Mouse (Mus musculus) heart, postnatal 10 days (tissue): ENCODE measurements around the gene Psmd4. TPM values are rescaled to one million over a fixed set of nuclear protein-coding genes. Genes with fewer than 3 reads are reported as not detected.
"Not testable (repeated sequence)": the region's sequence is repeated elsewhere in the genome, so short reads cannot be mapped to it uniquely, and the experiment has no call there.

Experiments
- DNase-seq, 2 experiments: peaks; one replicate each; pipeline ENCODE4 v3.0.0; 2021
- intact Hi-C: fragments of 180-260 bp; cut with DNase I; formaldehyde crosslinking; loops from one replicate; pipeline ENCODE4 v1.15.1; 2025
- total RNA-seq, 2 experiments: library from RNA; stranded (reverse); gene quantifications; 2 replicates each; pipeline ENCODE4 v1.2.3; 2021

Psmd4 gene
- 100 to 1,000 TPM; 140 to 142 TPM for total RNA-seq

DNA sequence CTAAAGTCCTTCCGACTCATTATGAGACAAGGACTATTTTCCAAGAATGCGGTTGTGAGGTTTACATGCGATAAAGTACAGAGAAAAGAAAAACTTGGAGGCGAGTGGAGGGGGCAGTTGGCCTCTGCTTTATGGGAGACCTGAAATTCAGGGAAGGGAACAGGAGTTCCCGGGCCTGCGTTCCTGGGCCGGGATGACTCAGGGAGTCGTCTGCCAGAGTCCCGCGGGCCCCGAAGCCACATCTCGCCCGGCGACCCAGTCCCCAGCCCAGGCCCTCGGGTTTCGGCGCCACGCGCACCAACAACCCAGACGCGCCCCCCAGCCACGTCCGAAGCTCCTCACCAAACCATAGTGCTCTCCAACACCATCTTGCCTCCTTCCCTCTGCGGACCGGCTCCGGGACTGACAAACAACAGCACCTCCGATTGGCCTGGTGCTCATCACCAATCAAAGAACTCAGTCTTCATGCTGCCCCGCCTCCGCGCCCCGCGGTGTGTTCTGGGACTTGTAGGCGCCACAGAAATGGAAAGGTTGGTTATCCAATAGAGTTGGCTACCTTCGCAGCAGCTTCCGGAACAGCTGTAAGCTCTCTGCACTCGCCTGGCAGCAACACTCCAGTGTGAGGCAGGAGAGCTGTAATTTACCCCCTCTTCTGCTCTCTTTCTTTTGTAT lies at the start of gene Psmd4:
TSS of gene Psmd4 (minus strand) at position 449 of the 672 bp plus-strand sequence.
- peak; percentile 99 for DNase-seq
- intact Hi-C loops = no loop called here

DNA sequence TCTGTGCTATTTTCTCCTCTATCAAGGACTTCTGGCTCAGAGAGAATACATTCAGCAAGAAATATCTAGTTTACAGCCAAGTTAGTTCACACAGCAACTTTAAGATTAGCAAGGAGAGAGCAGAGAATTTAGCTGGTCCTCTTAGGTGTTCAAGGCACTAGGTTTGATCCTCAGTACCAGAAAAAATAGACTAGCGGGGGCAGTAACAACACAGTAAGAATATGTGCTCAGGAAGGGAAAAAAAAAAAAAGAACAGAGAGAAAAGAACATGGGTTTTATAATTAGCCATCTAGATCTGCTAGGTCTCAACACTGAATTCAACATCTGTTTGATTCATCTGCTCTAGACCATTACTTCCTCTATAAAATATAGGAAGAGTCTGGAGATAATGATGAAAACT lies 45.7 kb upstream of the Psmd4 start:
- no peak for DNase-seq
- intact Hi-C loops = no loop called here

DNA sequence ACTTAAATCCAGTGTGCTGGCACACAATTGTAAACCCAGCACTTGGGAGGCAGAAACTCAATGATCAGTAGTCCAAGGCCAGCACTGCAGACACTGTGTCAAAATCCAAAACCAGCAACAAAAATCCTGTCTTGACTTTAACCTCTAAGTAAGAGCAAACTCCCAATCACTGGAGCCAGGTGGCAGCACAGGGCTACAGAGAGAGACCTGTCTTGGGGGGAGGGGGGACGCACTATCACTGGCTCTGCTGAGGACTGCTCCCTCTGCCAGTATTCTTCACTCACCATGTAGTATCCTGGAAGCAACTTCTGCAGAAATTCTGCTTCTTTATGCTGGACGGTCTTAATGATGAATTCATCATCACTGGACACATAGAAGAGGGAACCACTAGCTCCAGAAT lies 29.2 kb upstream of the Psmd4 start:
- DNase-seq = no peak
- intact Hi-C loops = no loop called here

DNA sequence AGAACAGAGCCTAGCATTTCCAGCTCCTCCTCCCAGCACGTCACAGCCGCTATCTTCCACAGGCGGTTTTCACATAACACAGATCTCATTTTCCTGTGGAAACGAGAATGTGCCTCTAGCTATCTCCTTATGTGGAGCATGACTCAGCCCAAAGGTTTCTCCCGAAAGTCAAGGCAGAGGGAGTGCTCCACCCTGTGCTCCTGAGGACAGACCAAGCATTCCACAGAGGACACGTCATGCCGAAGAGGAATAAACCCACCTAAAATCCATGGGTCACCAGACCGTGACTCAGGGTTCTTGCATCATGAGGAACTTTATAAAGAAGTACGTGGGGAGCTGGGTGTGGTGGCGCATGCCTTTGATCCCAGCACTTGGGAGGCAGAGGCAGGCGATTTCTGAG lies 24.2 kb upstream of the Psmd4 start:
- intact Hi-C loops = no loop called here
- peak; percentile 13 to 14 for DNase-seq

DNA sequence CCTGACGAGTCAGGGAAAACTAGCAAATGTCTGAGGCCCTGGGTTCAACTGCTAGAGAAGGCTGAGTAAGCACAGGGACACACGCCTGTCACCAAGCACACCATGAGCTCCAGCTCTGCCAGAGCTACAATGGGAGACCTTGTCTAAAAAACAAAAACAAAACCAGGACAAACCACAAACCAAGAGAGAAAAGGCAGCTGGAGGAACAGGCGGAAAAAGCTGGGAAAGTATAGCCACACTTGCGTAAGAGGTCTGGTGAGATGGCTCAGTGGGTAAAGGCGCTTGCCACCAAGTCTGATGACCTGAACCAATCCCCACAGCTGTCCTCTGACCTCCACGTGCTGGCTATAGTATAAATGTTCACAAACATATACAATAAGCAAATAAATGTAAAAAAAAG lies 23.7 kb upstream of the Psmd4 start:
- DNase-seq = no peak

DNA sequence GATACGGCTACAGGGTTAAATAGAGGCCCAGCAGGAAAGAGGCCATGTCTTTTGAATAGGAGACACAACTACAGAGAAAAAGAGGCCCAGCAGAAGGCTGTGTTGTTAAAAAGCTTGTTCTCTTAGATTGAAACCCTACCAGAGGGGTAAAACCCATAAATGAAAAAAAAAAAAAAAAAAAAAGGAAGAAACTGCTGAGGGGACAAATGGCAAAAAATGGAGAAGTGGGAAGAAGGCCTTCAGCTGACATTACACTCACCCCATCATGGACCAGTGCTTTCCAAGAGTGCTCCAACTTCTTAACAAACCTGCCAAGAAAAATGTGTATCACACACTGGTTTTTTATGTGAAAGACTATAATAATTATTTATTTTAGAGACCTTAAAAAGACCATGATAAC lies 23.1 kb upstream of the Psmd4 start:
- intact Hi-C loops = no loop called here
- no peak for DNase-seq

More for the DNA sequence above, 23.7 kb upstream of the Psmd4 start:
- intact Hi-C loops = no loop called here

DNA sequence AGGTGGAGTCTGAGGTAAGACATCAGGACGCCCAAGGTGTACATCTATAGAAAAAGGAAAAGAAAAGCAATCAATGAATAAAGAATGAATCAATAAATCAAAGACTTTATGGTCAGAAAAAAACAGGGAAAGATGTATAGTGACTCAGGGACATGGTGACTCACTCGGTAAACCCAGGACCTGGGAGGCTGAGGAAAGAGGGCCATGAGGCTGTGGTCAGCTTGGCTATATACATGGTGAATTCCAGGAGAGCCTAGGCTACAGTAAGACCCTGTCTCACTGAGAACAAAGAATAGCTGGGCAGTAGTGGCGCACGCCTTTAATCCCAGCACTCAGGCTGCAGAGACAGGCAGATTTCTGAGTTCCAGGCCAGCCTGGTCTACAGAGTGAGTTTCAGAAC lies 21.3 kb upstream of the Psmd4 start:
- DNase-seq = no peak
- intact Hi-C loops = no loop called here

DNA sequence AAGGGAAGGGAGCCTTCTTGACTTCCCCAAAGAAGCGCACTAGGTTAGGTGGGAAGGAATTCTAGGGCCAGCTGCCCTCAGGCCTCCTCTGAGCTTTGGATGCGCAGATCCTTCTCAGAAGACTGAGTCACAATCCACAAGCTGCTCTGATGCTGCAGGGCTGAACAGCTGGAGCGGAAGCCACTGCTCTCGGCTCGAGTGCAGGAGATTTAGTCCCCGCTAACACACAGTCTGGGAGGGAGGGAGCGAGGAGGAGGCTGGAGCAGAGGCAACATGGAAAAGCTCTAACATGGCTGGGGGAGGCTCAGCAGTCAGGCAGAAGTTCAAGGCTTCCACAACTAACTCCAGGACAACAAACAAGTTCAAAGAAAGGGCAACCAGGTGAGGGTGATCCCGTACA lies 15.7 kb upstream of the Psmd4 start:
- DNase-seq = peak; percentile 28 to 36
- intact Hi-C loops = no loop called here

DNA sequence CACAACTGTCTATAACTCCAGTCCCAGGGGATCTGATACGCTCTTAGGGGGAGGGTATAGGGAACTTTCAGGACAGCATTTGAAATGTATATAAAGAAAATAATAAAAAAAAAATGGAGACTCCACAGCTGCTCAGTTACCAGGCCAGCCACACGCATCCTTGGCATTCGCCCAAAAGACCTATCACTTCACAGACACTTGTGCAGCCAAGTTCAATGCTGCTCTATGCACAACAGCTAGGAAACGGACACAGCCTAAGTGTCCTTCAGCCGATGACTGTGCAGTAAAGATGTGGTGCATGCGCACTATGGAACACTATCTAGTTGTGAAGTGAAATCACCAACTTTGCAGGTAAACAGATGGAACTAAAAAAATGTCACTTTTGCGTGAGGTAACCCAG lies 13.9 kb upstream of the Psmd4 start:
- intact Hi-C loops = no loop called here

DNA sequence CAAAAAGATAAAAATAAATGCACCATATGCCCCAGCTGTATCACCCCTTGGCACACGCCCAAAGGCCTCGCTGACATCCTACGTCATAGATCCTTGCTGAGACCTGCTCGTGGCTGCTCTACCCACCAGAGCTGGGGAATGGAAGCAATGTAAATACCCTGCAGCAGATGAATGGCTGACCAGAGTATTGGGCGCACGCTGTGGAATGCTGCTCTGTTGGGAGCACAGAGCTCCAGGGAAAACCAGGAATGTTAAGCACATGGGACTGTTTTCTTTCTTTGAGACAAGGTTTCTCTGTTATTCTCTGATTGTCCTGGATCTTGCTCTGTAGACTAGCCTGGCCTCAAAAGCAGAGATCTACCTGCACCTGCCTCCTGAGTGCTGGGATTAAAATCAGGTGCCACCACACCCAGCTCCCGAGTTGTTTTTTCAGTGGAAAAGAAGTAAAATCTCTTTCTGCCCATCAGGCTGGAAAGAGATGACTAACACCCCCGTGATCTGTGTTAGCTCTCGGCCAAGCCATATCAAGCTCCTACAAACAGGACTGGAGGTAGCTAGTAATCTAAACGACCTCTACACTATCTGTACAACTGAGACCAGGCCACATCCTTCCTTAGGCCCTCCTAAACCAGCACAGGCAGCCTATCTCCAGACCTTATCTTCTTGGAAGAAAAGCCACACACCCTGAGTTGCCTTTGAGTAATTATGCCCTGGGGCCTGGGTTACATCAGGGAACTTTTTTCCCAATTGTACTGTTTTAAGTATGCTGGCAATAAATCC lies 12.3 kb upstream of the Psmd4 start:
- intact Hi-C loops = no loop called here
- DNase-seq = peak; percentile 11 to 17

More for the DNA sequence above, 13.9 kb upstream of the Psmd4 start:
- peak in 1 of 2 experiments; percentile 14 for DNase-seq

DNA sequence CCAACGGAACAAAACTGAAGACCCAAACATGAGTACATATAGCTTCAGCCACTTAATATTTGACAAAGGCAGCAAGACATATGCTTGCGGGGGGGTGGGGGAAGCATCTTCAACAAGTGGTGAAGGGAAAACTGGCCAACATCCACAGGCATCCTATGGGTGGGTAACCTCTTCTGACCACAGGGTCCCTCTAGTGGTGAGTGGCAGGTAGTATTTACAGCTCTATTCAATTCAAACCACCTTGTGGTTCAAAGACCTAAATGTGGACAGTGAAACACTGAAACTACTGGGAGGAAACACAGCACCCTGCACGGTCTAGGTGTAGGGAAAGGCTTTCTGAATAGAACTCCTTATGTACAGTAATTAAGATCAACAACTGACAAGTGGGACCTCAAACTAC lies 11.3 kb upstream of the Psmd4 start:
- intact Hi-C loops = no loop called here
- DNase-seq = peak; percentile 38 to 56

DNA sequence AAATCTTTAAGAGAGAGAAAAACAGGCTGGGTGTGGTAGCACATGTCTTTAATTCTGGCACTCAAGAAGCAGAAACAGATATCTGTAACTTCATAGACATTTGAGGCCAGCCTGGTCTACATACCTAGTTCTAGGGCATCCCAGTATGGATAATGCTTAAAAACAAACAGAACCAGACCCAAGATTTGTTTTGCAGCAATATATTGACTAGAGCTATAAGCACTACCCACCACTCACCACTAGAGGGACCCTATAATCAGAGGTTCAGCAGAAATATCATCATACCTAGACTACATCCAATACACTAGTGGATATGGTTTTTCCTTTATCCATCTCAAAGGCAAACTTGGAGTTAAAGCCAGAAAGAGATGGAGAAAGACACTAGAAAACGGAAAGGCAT lies 10.5 kb upstream of the Psmd4 start:
- intact Hi-C loops = no loop called here
- peak; percentile 61 to 67 for DNase-seq

DNA sequence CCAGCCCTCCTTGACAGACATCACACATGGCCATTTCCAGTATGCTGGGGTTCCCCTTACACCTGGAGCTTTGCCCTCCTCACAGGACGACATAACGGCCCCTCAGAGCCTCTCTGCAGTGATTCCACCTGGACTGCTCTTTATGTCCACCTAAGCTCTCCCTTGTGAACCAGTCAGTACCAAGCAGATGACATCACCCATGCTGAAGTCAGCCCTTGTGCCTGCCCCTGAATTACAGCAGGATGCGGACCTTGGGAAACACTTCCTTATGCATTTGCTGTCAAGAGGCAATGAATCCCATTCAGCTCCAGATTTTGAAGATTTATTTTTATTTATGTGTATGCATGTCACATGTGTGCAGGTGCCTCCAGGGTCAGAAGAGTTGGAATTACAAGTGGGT lies 5.5 kb upstream of the Psmd4 start:
- intact Hi-C loops = no loop called here
- DNase-seq = no peak

DNA sequence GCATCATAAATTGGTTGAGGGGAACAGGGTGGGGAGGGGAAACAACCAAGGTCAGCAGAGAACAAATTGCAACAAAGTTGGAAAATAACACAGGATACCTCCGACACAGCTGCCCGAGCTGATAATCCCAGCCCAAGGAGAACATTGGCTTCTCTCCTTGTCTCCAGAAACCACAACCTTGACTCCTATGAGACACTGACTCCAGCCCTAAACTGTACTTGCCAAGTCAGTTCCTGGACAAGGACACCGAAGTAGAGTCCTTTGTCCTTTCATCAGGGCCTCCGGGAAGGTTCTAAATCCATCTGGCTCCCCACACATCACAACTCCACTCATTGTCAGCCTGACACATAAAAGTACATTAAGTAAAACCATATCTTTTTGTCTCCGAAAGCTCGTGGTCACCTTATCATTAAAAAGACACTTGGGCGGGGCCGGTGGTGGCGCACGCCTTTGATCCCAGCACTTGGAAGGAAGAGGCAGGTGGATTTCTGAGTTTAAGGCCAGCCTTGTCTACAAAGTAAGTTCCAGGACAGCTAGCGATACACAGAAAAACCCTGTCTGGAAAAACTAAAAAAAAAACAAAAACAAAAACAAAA lies 4.1 kb upstream of the Psmd4 start:
- intact Hi-C loops = no loop called here
- no peak for DNase-seq

DNA sequence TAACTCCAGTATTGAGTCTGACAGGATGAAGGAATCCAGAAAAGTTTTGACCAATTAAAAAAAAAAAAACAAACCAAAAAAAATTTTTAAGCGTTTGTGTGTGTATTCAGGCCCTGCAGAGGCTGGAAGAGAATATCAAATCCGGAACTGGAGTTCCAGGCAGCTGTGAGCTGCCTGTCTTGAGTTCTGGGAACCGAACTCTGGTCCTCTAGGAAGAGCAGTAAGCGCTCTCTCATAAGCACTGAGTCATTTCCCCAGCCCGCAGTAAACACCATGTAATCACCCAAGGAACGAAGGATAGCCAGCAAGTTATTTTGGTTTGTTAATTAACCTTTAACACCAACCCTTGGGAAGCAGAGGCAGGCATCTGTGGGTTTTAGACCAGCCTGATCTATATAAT lies 837 bp upstream of the Psmd4 start:
- DNase-seq = no peak
- intact Hi-C loops = no loop called here

DNA sequence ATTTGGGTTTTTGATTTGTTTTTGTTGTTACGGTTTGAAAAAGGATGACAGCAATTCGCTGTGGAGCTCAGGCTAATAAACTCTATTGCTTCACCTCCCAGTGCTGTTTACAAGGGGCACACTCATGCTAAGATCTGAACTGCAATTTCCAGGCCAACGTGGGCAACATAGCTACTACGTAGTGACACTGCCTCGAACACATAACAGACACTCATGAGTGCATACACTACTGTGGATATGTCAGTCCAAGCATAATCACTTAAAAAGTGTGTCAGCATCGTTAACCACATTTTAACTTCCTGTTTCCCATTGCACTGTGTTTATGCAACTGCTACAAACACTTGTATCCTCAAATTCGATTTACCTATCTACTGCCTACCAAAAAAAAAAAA lies 420 bp upstream of the Psmd4 start:
- intact Hi-C loops = no loop called here
- no peak for DNase-seq

DNA sequence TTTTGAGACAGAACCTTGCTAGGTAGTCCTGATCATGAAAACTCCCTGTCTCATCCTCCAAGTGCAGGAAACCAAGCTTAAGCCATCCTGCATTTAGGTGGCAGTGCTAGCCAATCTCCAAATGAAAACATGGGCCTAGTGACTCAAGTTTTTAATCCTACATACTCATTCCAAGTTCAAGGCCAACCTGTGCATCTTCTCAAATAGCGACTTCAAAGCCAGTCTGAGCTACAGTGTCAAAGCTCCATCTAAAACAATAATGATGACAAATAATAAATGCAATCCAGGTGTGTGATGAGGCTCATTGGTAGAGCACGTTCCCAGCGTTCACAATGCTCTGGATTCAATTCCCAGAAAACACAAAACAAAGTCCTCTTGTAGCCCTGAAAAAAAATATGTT lies 789 bp downstream of the Psmd4 start:
- no peak for DNase-seq
- intact Hi-C loops = no loop called here

DNA sequence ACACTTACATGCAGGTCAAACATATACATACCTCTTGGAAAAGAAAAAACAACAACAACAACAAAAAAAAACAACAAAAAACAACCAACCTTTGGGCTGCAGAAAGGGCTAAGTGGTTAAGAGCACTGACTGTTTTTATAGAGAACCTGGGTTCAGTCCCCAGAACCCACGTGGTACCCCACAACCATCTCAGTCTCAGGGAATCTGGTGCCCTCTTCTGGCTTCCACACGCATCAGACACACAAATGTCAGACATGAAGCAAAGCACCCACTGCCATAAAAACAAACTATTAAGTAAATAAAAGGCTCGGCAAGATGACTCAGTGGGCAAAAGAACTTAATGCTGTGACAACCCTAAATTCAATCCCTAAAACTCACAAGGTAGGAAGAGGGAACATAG lies 12.5 kb downstream of the Psmd4 start:
- no peak for DNase-seq
- intact Hi-C loops = no loop called here

DNA sequence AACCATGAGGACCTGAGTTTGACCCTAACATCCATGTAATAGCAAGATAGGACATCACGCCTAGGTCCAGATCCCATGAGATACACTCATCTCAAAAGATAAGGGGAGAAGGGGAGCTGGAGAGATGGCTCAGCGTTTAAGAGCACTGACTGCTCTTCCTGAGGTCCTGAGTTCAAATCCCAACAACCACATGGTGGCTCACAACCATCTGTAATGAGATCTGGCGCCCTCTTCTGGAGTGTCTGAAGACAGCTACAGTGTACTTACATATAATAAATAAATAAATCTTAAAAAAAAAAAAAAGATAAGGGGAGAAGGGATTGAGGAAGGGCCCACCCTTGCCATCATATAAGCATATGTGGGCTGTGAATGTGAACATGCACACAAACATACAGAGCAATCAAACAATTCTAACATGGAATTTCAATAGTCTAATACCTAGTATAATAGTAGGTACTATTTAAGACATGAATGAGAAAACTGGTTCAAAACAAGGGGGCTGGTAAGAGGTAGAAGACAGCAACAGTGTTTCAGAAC lies 13.1 kb downstream of the Psmd4 start:
- intact Hi-C loops, DNase-seq: not testable (repeated sequence)

DNA sequence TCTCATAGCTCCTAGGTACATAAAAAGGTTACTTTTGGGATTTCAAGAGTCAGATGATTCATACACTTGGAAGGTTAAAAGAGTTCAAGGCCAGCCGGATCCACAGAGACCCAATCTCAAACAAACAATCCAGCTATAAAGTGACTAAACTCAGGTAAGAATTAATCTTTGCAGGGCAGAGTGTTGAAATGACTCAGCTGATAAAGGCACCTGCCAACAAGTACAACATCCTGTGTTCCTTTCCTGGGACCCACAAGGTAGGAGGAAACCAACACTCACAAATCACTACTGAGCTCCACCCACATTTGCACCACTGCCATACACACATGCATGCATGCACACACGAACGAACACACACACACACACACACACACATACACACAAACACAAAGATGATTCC lies 13.8 kb downstream of the Psmd4 start:
- no peak for DNase-seq
- intact Hi-C loops = no loop called here

DNA sequence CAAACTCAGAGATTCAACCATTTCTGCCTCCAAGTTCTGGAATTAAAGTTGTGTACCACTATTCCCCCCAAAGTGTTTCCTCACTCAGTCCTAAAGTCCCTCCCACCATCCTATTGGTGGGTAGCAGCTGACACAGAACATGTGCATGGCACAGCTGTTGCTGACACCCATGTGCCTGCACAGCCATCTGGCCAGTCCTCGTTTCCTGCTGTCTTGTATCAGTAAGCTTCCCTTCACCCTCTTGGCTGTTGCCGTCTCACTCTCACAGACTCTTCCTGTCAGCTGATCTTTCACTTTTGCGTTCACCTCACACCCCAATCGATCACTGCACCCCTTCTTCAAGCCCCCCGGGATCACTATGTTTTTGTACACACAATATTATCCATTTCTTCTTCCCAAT lies 14.7 kb downstream of the Psmd4 start:
- DNase-seq = peak; percentile 24 to 27

More for the DNA sequence above, 14.7 kb downstream of the Psmd4 start:
- intact Hi-C loops = no loop called here
